Comparison of ENCODE assay signal across 8 mouse cellular contexts in the genomic region with DNA sequence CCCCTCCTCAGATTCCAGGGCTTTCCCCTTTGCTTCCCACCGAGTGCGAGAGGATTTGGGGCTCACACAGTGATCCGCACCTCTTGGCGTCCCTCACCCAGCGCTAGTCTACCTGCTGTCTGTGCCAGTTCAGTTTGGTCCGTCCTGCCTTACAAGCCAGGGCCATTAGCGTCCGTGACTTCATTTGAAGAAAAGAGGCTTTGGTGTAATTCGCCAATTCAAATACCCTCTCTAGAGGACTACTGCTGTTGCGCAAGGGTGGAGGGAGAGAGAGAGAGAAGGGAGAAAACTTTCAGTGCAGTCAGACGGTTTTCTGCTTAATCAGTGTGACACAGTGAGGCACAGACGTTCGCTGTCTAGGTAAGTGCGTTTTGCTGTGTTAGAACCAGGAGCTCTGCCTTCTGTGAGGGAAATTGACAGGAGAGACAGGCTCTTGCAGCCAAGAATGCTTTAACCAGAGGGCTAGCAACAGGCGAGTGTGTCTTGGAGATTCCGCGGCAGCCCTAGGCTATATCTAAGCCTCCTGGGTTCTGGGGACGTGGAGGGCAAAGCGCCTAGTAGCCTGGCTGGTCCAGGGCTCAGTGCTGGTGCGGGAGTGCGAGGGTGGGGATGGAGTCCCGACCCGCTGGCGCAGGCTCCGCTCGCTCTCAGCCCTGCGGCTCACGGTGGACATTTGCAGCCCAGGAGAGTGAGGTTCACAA. TPM values are rescaled to one million over a fixed set of nuclear protein-coding genes. Genes with fewer than 3 reads are reported as not detected.
DNase-seq lines count a peak whose midpoint lies in the region; ATAC-seq lines count a peak whose summit lies in the region.

No protein-coding gene starts in this region.

- DNase-seq in kidney, postnatal 4 days = peak; percentile 5 to 13
- no peak for DNase-seq in kidney, postnatal 14 days
- peak; percentile 83 for DNase-seq in brain, adult 2 months (ENCODE audit: low read depth, low spot score)
- DNase-seq in forebrain, embryonic 10.5 days (ENCODE audit: extremely low spot score, low spot score) = peak; percentile 50
- peak; percentile 19 to 41 for DNase-seq in layer of hippocampus, adult 8-10 months (ENCODE audit: low spot score in 2 of 2)
- DNase-seq in lung, postnatal 36 days = no peak

- no peaks in the 10 kb centered on the region for H3K9me3 ChIP-seq in forebrain, embryonic 10.5 days
- no peaks in the 10 kb centered on the region for H3K9me3 ChIP-seq in stomach, embryonic 16.5 days (replicated peaks; ENCODE audit: control insufficient read depth, low read length)

- peak overlapping the region; percentile 74 for H3K27ac ChIP-seq in forebrain, embryonic 10.5 days
- no peak overlapping the region for H3K27ac ChIP-seq in stomach, embryonic 16.5 days (ENCODE audit: low read length)

- ATAC-seq in megakaryocyte-erythroid progenitor cell, adult 5-6 weeks (replicated peaks; ENCODE audit: low FRiP score, low TSS enrichment, poor library complexity, severe bottlenecking) = 0 out of 2 replicates have a peak, but pooled peaks have one; percentile 26
- ATAC-seq in stomach, embryonic 16.5 days (ENCODE audit: insufficient read depth, low FRiP score) = peak; percentile 58; the same call in 1 of the 2 replicates

- H3K4me2 ChIP-seq in stomach, embryonic 16.5 days (ENCODE audit: low read depth, low read length) = peak overlapping the region; percentile 89

- peak overlapping the region; percentile 67 for H3K9ac ChIP-seq in stomach, embryonic 16.5 days (ENCODE audit: low read length)

- H3K27me3 ChIP-seq in forebrain, embryonic 10.5 days (ENCODE audit: poor library complexity, severe bottlenecking) = peaks cover 54% of the 10 kb centered on the region
- H3K27me3 ChIP-seq in stomach, embryonic 16.5 days (ENCODE audit: control insufficient read depth, insufficient read depth, low read length) = peaks cover 11% of the 10 kb centered on the region; the same call in 1 of the 2 replicates

- peaks cover 31% of the 10 kb centered on the region for H3K4me1 ChIP-seq in forebrain, embryonic 10.5 days
- H3K4me1 ChIP-seq in stomach, embryonic 16.5 days (ENCODE audit: control insufficient read depth, insufficient read depth, low read length) = no peaks in the 10 kb centered on the region

- H3K36me3 ChIP-seq in forebrain, embryonic 10.5 days (replicated peaks) = no peaks in the 10 kb centered on the region
- H3K36me3 ChIP-seq in stomach, embryonic 16.5 days (ENCODE audit: control insufficient read depth, insufficient read depth, low read length) = no peaks in the 10 kb centered on the region

- WGBS in forebrain, embryonic 10.5 days = 0% methylated on average over 28 of the region's 28 CpGs
- WGBS in stomach, embryonic 16.5 days = under 1% methylated on average over 28 of the region's 28 CpGs

- H3K4me3 ChIP-seq in forebrain, embryonic 10.5 days = peak overlapping the region; percentile 60
- H3K4me3 ChIP-seq in stomach, embryonic 16.5 days (replicated peaks; ENCODE audit: low read length) = peak overlapping the region; percentile 43

RNA-seq across cellular contexts. Expression of gene Brinp3, which starts 3.0 kb away (rescaled TPM):
- 0.48 and 1.3 TPM in 2 replicates for polyA plus RNA-seq in forebrain, embryonic 10.5 days (2016; fragmentation: Nextera tagmentation; extraction: Ambion mirVana)
- total RNA-seq in layer of hippocampus, adult 8-10 months (2022) = 10 to 100 TPM; 19.7 to 21.8 (median 21.0) TPM
- total RNA-seq in megakaryocyte-erythroid progenitor cell, adult 5-6 weeks (2014; fragmentation: Nextera tagmentation) = not detected in 2 replicates
- total RNA-seq in megakaryocyte-erythroid progenitor cell, adult 5-6 weeks (2017) = not detected in 2 replicates
- 1.7 and 2.1 TPM in 2 replicates for polyA plus RNA-seq in stomach, embryonic 16.5 days (2015; fragmentation: Nextera tagmentation; extraction: Ambion mirVana)

Comparison
In these comparisons a context has a peak if more than half of its experiments do, and no peak if none do; other contexts are left out.
1. DNase-seq: peak in kidney, postnatal 4 days (2 of 2), brain, adult 2 months (single experiment), forebrain, embryonic 10.5 days (single experiment) and layer of hippocampus, adult 8-10 months (2 of 2); none in kidney, postnatal 14 days (single experiment) and lung, postnatal 36 days (single experiment).
2. RNA of gene Brinp3, which starts 3.0 kb away (total RNA-seq): 19.7 to 21.8 TPM in layer of hippocampus, adult 8-10 months; not detected in megakaryocyte-erythroid progenitor cell, adult 5-6 weeks; every median in the first group is over 10 times any median in the second.